Mouse (Mus musculus): ENCODE measurements around the gene Scrn2.

DNA sequence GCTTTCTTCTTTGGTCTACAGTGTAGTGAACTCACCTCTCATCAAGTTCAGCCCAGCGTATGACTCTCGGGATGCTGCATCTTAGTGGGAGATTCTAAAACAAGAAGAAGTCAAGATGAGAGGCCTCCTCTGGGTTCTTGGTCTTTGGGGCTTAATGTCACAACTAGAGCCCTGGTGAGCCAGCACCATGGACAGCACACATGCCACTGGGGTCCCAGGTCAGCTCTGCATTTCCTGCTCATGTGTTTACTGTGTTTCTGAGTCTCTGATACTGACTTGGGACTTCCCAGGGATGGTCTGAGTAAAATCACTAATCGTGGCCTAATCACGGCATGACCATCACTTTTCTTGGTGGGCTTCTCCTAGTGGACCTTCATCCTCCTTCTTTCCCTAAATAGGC, 49.0 kb downstream of the Scrn2 start:
- TF ChIP-seq POLR2A (IDR thresholded peaks at IDR 0.05; ENCODE audit: low read depth, low read length) (no peak), CTCF (IDR thresholded peaks at IDR 0.05; ENCODE audit: extremely low read depth, insufficient read depth, insufficient read length, insufficient replicate concordance) (no peak)

All from spleen, adult 2 months (tissue).